Mouse (Mus musculus) stomach, adult 2 months (tissue): ENCODE measurements around the gene Olfr1451. TPM values are rescaled to one million over a fixed set of nuclear protein-coding genes. Genes with fewer than 3 reads are reported as not detected.

ENCODE experiments used
- polyA plus RNA-seq: library from polyadenylated mRNA; depleted of rRNA; stranded (reverse); fragments of >200 nt; gene quantifications from 2 replicates; pipeline ENCODE4 v1.2.3, GENCODE M21; 2012; rRNA removed

Olfr1451 gene
- not detected in 2 replicates for polyA plus RNA-seq

DNA sequence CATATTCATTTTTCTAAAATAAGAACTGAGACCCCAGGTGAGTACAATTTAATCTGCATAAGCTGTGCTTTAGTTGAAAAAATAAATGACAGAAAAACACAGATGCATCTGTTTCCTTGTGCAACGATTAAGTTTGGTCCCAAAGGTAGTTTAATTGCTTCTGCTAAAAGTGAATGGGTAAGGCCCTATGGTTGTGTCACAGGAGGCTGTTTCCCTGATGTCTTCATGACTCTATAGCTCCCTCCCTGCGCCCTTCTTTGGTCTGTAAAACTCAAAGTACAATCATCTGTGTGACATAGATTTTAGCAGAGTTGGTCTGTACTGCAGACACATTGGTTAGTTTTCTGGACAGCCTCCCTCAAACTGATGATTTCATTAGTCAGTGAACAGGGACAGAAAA is at the start of gene Olfr1451:
TSS of gene Olfr1451 (plus strand) at position 301 of the 400 bp plus-strand sequence.

DNA sequence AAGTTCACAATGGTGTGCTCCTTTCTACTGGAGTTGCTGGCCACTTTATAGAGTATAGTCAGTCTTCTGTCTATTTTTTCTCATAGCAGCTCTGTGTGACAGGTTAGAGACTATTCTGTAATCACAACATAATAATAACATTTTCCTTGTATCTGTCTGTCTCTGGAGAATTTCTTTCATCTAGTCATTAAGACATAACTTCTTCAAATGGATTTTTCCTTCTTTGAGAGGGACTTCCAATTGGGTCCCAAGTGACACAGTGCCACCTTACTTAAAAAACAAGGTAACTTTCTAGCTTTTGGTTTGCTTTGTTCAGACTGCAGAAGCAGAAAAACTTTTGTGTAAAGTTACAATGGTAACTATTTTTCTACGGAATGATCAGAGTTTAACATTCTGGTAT is 44.9 kb upstream of the Olfr1451 start, which contains the start of gene Olfr1450:
TSS of gene Olfr1450 (plus strand) at position 301 of the 400 bp plus-strand sequence.

DNA sequence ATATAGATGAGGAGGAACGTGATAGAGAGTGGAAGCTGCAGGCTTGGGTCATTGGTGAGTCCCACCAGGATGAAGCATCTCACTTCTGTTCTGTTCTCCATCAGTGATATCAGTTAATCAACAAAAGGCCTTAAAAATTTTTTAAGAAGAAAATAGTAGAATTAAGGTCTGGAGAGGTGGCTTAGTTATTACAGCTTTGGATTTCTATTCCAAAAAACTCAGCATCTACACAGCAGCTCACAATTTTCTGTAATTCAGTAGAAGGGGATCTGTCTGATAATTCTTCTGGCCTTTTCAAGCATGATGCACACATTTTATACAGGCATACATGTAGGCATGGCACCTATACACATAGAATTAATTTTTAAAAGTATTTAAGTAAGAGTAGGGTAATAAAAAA is 33.4 kb downstream of the Olfr1451 start, which contains the start of gene Olfr1453:
TSS of gene Olfr1453 (minus strand) at position 101 of the 400 bp plus-strand sequence.

Other genes starting within 250 kb of the Olfr1451 start
- gene Cntf, start 229.4 kb upstream of the Olfr1451 start, polyA plus RNA-seq, result 0.27 TPM in 1 of 2 replicates, not detected in the other
- gene Zfp91, start 198.9 kb upstream of the Olfr1451 start, polyA plus RNA-seq, result 2.9 and 3.4 TPM in 2 replicates
- gene Lpxn, start 198.8 kb upstream of the Olfr1451 start, polyA plus RNA-seq, result 0.63 and 0.84 TPM in 2 replicates
- not detected in 2 replicates for gene Gm5244, start 148.3 kb upstream of the Olfr1451 start, polyA plus RNA-seq
- not detected in 2 replicates for gene Olfr1444, start 137.7 kb upstream of the Olfr1451 start, polyA plus RNA-seq
- not detected in 2 replicates for gene Olfr1445, start 111.2 kb upstream of the Olfr1451 start, polyA plus RNA-seq
- gene Olfr1446, start 101.5 kb upstream of the Olfr1451 start, polyA plus RNA-seq, result not detected in 2 replicates
- not detected in 2 replicates for gene Olfr1447, start 91.3 kb upstream of the Olfr1451 start, polyA plus RNA-seq
- gene Olfr1448, start 70.6 kb upstream of the Olfr1451 start, polyA plus RNA-seq, result not detected in 2 replicates
- gene Olfr1449, start 64.2 kb upstream of the Olfr1451 start, polyA plus RNA-seq, result not detected in 2 replicates
- gene Olfr1450, start 44.8 kb upstream of the Olfr1451 start, polyA plus RNA-seq, result not detected in 2 replicates
- not detected in 2 replicates for gene Olfr1453, start 33.3 kb downstream of the Olfr1451 start, polyA plus RNA-seq
- gene Olfr1454, start 65.6 kb downstream of the Olfr1451 start, polyA plus RNA-seq, result not detected in 2 replicates
- not detected in 2 replicates for gene Olfr1457, start 102.9 kb downstream of the Olfr1451 start, polyA plus RNA-seq
- gene Olfr1458, start 111.8 kb downstream of the Olfr1451 start, polyA plus RNA-seq, result not detected in 2 replicates
- gene Olfr1459, start 154.5 kb downstream of the Olfr1451 start, polyA plus RNA-seq, result not detected in 2 replicates
- gene Olfr1461, start 168.0 kb downstream of the Olfr1451 start, polyA plus RNA-seq, result not detected in 2 replicates
- gene Olfr1462, start 190.7 kb downstream of the Olfr1451 start, polyA plus RNA-seq, result not detected in 2 replicates
- gene Olfr1463, start 236.3 kb downstream of the Olfr1451 start, polyA plus RNA-seq, result not detected in 2 replicates